Mouse (Mus musculus): ENCODE measurements around the gene D1Ertd622e.
"Not testable (repeated sequence)": the region's sequence is repeated elsewhere in the genome, so short reads cannot be mapped to it uniquely, and the experiment has no call there.

D1Ertd622e gene

DNA sequence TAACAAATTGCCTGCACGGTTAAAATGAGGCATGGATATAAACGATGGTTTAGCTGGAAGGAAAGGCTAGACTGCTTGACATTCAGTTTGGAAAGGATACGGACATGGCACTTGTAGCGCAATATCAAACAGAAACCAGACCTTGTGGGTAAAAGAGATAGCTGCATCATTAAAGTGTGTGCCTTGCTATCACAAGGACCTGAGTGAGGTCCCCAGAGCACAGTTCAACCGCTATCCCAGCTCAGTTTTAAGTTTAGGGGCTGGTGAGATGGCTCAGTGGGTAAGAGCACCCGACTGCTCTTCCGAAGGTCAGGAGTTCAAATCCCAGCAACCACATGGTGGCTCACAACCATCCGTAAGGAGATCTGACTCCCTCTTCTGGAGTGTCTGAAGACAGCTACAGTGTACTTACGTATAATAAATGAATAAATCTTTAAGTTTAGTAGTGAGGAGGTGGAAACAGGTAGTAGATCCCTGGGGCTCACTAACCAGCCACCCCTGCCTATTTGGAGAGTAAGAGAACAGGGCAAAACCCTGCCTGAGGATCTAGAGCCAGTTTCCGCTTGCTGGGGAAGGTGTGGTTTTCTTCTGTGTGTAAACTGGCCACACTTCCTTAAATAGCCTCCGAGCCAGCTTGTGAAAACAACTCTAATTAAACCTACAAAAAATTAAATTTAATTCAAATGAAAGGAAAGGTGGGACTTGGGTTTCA is 29.2 kb downstream of the D1Ertd622e start:
- DNase-seq (ENCODE audit: low spot score): peak; percentile 70

DNA sequence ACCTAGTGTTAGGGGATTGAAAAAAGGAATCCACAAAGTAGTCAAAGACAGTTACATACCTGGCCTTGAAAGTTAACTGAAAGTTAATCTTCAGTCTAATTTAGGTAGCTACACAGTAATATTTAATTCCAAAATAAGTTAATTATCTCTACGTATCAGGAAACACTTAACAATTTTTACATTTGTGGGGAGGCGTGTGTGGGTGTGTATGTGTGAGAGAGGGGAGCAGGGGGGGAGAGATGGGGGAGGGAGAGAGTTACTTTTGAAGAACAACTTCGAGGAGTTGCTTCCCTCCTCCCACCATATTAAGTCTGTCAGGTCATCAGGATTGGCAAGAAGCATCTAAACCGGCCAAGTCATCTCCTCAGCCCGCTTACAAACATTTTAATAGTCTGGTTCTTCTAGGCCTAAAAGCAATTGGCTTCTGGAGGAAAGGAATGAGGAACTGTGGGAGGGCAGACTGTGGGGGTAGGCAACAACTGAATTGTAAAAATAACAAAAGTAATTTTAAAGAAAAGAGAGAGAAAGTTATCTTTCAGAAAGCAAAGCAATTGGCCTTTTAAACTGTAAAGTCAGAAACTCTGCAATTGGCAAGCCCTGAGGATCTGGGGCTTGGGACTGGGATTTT is 29.9 kb downstream of the D1Ertd622e start:
- DNase-seq (ENCODE audit: low spot score): no peak

DNA sequence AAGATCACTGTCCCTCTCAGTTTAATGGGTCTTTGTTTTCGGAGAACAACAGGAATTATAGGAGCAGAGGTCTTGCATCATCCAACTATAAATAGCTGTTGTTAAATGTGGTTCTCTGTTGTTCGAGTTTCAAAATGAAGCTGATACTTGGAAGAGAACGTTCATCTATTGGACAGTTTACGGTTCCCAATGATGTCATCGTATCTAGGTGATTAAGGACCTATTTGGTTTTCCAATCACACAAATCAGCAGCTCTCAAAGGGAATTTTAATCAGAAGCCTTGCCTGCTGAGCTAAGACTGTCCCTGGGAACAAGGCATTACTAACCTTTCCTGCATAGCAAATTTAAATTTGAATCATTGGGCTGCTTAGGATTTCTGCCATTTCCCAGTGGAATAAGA is 31.7 kb downstream of the D1Ertd622e start:
- no peak for DNase-seq (ENCODE audit: low spot score)

DNA sequence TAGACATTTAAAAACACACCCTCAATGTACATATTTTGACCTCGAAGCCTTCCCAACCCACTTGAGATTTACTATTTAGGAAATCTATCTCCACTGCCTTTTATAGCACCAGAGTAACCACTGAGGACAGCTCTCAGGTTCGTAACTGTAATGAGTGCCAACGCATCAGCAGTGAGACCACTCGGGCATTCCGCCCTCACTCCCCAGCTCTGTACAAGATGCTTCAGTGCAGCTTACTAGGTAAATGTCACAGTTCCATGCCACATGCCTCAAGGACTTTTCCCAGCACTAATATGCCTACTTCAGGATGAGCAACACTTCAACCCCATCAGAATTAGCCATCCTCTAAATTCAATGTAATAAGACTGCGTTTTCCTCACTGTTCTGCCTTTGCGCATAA is 33.0 kb downstream of the D1Ertd622e start:
- no peak for DNase-seq (ENCODE audit: low spot score)

DNA sequence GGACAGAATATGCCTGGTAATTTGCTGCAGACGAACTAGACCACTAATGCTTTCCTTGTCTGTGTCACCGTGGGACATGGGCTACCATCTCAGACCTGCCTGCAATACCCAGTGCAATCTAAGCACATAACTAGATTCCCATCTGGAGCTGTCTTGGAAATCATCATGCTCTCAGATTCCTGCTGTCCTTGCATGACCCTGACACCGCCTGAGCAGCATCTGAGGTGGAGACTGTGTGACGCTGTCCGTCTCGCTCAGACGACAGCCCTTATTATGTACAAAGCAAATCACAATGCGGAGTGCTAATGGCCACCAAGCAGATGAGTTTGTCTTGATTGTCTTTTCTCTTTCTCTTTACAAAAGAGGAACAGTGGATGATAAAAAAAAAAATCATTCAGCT is 33.9 kb downstream of the D1Ertd622e start:
- no peak for DNase-seq (ENCODE audit: low spot score)

GRCm38 (mm10) chr1:97625427-97625826 is 36.4 kb downstream of the D1Ertd622e start:
- DNase-seq (ENCODE audit: low spot score): no peak

GRCm38 (mm10) chr1:97624386-97624785 is 37.5 kb downstream of the D1Ertd622e start:
- no peak for DNase-seq (ENCODE audit: low spot score)

GRCm38 (mm10) chr1:97623214-97623856 is 38.5 kb downstream of the D1Ertd622e start:
- DNase-seq (ENCODE audit: low spot score): no peak

- no peak for DNase-seq (ENCODE audit: low spot score)
These were observed 39.2 kb downstream of the D1Ertd622e start for GRCm38 (mm10) chr1:97622574-97623208.

- no peak for DNase-seq (ENCODE audit: low spot score)
These were observed 42.1 kb downstream of the D1Ertd622e start for GRCm38 (mm10) chr1:97619621-97620320.

- DNase-seq (ENCODE audit: low spot score): no peak
These were observed 46.3 kb downstream of the D1Ertd622e start for GRCm38 (mm10) chr1:97615525-97615924.

- DNase-seq (ENCODE audit: low spot score): no peak
These were observed 47.1 kb downstream of the D1Ertd622e start for GRCm38 (mm10) chr1:97614531-97615462.

DNA sequence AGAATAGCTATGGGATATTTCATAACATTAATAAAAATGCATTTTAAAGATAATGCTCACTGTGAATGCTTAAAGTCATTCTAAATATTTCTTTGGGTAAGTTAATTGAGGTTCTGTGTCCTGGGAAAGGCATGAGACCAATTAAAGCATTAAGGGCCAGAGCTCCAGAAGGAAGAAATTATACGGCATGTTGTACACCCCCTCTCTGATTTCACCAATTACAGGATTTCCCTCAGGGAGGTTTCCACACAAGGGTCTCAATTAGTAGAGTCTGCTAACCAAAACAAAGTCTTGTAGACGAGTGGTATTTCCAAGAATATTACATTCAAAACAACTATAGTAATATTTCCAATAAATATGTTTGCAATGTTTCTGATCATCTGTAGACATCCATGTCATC is 50.1 kb downstream of the D1Ertd622e start:
- DNase-seq (ENCODE audit: low spot score): no peak

DNA sequence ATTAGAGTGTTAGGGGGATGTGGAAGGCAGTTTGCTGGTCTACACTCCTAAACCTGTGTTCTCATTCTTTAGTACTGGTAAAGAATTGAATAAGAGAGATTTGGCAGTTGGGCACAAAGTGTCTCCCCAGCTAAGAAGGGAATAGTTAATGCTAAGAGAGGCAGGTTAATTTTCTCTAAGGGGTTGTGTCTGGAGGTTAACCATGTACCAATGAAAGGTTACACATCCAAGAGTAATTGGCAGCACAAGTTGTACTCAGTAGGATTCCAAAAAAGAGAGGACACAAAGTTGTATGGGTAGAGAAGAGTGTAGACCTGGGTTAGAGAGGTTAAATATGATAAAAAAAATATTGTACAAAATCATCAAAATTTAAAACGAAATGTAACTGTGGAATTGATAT is 58.5 kb downstream of the D1Ertd622e start:
- DNase-seq (ENCODE audit: low spot score): no peak

DNA sequence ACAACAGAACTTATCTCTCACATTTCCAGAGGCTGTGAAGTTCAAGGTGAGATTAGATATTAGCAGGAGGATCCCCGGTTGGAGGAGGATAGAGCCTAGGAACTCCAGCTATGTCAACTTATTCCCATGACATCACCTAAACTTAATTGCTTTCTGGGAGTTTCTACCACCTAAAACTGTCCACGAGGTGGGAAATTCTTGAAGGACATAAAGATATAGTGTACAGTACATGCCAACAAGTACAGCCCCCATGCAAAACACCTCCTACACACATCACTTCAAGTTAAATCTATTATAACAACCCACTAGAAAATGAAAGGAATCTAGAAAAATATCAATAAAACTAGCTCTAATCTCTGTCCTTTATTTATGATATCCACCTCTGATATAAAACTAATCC is 61.5 kb downstream of the D1Ertd622e start:
- DNase-seq (ENCODE audit: low spot score): no peak

GRCm38 (mm10) chr1:97599101-97599500 is 62.8 kb downstream of the D1Ertd622e start:
- DNase-seq (ENCODE audit: low spot score): no peak

- no peak for DNase-seq (ENCODE audit: low spot score)
These were observed 73.3 kb downstream of the D1Ertd622e start for GRCm38 (mm10) chr1:97588561-97588960.

GRCm38 (mm10) chr1:97585106-97585505 is 76.8 kb downstream of the D1Ertd622e start:
- DNase-seq (ENCODE audit: low spot score): peak; percentile 6

GRCm38 (mm10) chr1:97584171-97584570 is 77.7 kb downstream of the D1Ertd622e start:
- no peak for DNase-seq (ENCODE audit: low spot score)

DNA sequence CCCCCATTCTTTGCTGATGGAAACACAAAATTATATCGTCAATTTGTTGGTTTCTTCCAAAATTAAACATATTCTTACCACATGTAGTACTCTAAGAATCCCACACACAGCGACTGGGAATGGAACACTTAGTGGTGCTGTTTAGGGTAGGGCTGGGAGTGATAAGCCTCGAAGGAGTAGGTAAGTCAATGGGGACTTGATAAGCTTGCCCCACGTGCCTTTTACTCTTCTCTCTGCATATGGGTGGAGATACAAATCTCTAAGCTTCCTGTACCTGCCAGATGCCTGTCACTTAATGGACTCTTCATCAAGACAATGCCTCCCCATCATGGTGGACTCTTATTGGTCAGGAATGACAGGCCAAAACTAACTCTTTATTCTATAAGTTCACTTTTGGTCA is 78.8 kb downstream of the D1Ertd622e start:
- no peak for DNase-seq (ENCODE audit: low spot score)

GRCm38 (mm10) chr1:97580680-97581079 is 81.2 kb downstream of the D1Ertd622e start:
- not testable (repeated sequence) for DNase-seq (ENCODE audit: low spot score)
